Mouse (Mus musculus): ENCODE measurements around the gene Srpk1. TPM values are rescaled to one million over a fixed set of nuclear protein-coding genes. Genes with fewer than 3 reads are reported as not detected.
A peak's percentile ranks its signal among the peaks of the same experiment; 100 is the strongest.

Srpk1 gene
- polyA plus RNA-seq (2012; rRNA removed): 26.6 and 38.3 TPM in 2 replicates

GRCm38 (mm10) chr17:28622300-28622759 is at the start of gene Srpk1:
Srpk1 (minus strand) TSS chr17:28622709.
- 1% methylated on average over 46 of the region's 53 CpGs for WGBS
- peak; percentile 69 for DNase-seq (ENCODE audit: low read depth, low spot score)

GRCm38 (mm10) chr17:28659564-28659963 is 37.1 kb upstream of the Srpk1 start:
- 79% methylated on average over 6 of the region's 6 CpGs for WGBS
- no peak for DNase-seq (ENCODE audit: low read depth, low spot score)

- DNase-seq (ENCODE audit: low read depth, low spot score): no peak
- WGBS: 16% methylated on average over 4 of the region's 4 CpGs
Observed at GRCm38 (mm10) chr17:28657936-28658335, 35.4 kb upstream of the Srpk1 start.

- 84% methylated on average over 3 of the region's 3 CpGs for WGBS
- DNase-seq (ENCODE audit: low read depth, low spot score): no peak
Observed at GRCm38 (mm10) chr17:28650268-28650667, 27.8 kb upstream of the Srpk1 start.

- WGBS: 32% methylated on average over 6 of the region's 6 CpGs
- DNase-seq (ENCODE audit: low read depth, low spot score): no peak
Observed at GRCm38 (mm10) chr17:28648607-28649370, 26.3 kb upstream of the Srpk1 start.

- no peak for DNase-seq (ENCODE audit: low read depth, low spot score)
- 70% methylated on average over 3 of the region's 3 CpGs for WGBS
Observed at GRCm38 (mm10) chr17:28646221-28646620, 23.7 kb upstream of the Srpk1 start.

- DNase-seq (ENCODE audit: low read depth, low spot score): no peak
- 17% methylated on average over 4 of the region's 4 CpGs for WGBS
Observed at GRCm38 (mm10) chr17:28644112-28644511, 21.6 kb upstream of the Srpk1 start.

GRCm38 (mm10) chr17:28643697-28644096 is 21.2 kb upstream of the Srpk1 start:
- no peak for DNase-seq (ENCODE audit: low read depth, low spot score)
- 5% methylated on average over 3 of the region's 3 CpGs for WGBS

- 80% methylated on average over 3 of the region's 3 CpGs for WGBS
- DNase-seq (ENCODE audit: low read depth, low spot score): no peak
Observed at GRCm38 (mm10) chr17:28640113-28640512, 17.6 kb upstream of the Srpk1 start.

GRCm38 (mm10) chr17:28637711-28638690 is 15.5 kb upstream of the Srpk1 start:
- 52% methylated on average over 7 of the region's 7 CpGs for WGBS
- no peak for DNase-seq (ENCODE audit: low read depth, low spot score)

- WGBS: 98% methylated on average over 5 of the region's 5 CpGs
Observed at GRCm38 (mm10) chr17:28635842-28636241, 13.3 kb upstream of the Srpk1 start.

GRCm38 (mm10) chr17:28629125-28629524 is 6.6 kb upstream of the Srpk1 start:
- 32% methylated on average over 3 of the region's 3 CpGs for WGBS
- DNase-seq (ENCODE audit: low read depth, low spot score): no peak

More at GRCm38 (mm10) chr17:28635842-28636241, 13.3 kb upstream of the Srpk1 start:
- no peak for DNase-seq (ENCODE audit: low read depth, low spot score)

GRCm38 (mm10) chr17:28628248-28629124 is 6.0 kb upstream of the Srpk1 start:
- WGBS: 31% methylated on average over 10 of the region's 10 CpGs
- no peak for DNase-seq (ENCODE audit: low read depth, low spot score)

- no peak for DNase-seq (ENCODE audit: low read depth, low spot score)
- 88% methylated on average over 2 of the region's 2 CpGs for WGBS
Observed at GRCm38 (mm10) chr17:28626937-28627336, 4.4 kb upstream of the Srpk1 start.

GRCm38 (mm10) chr17:28625327-28625726 is 2.8 kb upstream of the Srpk1 start:
- WGBS: 90% methylated on average over 15 of the region's 15 CpGs

GRCm38 (mm10) chr17:28624841-28625240 is 2.3 kb upstream of the Srpk1 start:
- no peak for DNase-seq (ENCODE audit: low read depth, low spot score)
- WGBS: 67% methylated on average over 2 of the region's 2 CpGs

More at GRCm38 (mm10) chr17:28625327-28625726, 2.8 kb upstream of the Srpk1 start:
- DNase-seq (ENCODE audit: low read depth, low spot score): no peak

GRCm38 (mm10) chr17:28621381-28622299 is 869 bp downstream of the Srpk1 start:
- peak; percentile 52 for DNase-seq (ENCODE audit: low read depth, low spot score)
- WGBS: 1% methylated on average over 78 of the region's 78 CpGs

GRCm38 (mm10) chr17:28618775-28619174 is 3.7 kb downstream of the Srpk1 start:
- 98% methylated on average over 1 of the region's 1 CpGs for WGBS

More at GRCm38 (mm10) chr17:28618775-28619174, 3.7 kb downstream of the Srpk1 start:
- DNase-seq (ENCODE audit: low read depth, low spot score): no peak
